Mouse (Mus musculus): Measurements from ENCODE around the gene Idnk.

Gene Idnk

GRCm38 (mm10) chr13:58147760-58148159 lies 9.7 kb upstream of the Idnk start:
- DNase-seq, result no peak

- DNase-seq, result peak; percentile 53
These were observed 9.1 kb upstream of the Idnk start for GRCm38 (mm10) chr13:58148256-58148831.

- no peak for DNase-seq
These were observed 8.4 kb upstream of the Idnk start for GRCm38 (mm10) chr13:58149033-58149558.

GRCm38 (mm10) chr13:58149629-58150028 lies 7.8 kb upstream of the Idnk start:
- DNase-seq, result no peak

- no peak for DNase-seq
These were observed 7.0 kb upstream of the Idnk start for GRCm38 (mm10) chr13:58150442-58150841.

- DNase-seq, result no peak
These were observed 1.4 kb upstream of the Idnk start for GRCm38 (mm10) chr13:58156031-58156430.

GRCm38 (mm10) chr13:58157036-58157435 lies 413 bp upstream of the Idnk start:
- DNase-seq, result no peak

- peak; percentile 87 for DNase-seq
These were observed 857 bp downstream of the Idnk start for GRCm38 (mm10) chr13:58158099-58158912.

GRCm38 (mm10) chr13:58160761-58161160 lies 3.3 kb downstream of the Idnk start:
- no peak for DNase-seq

- no peak for DNase-seq
These were observed 5.9 kb downstream of the Idnk start for GRCm38 (mm10) chr13:58163343-58163742.

GRCm38 (mm10) chr13:58168119-58168518 lies 10.7 kb downstream of the Idnk start:
- no peak for DNase-seq

- no peak for DNase-seq
These were observed 18.7 kb downstream of the Idnk start for GRCm38 (mm10) chr13:58176105-58176504.

- DNase-seq, result peak; percentile 98
These were observed 20.2 kb downstream of the Idnk start for GRCm38 (mm10) chr13:58177511-58178208.

- DNase-seq, result no peak
These were observed 24.4 kb downstream of the Idnk start for GRCm38 (mm10) chr13:58181607-58182551.

- DNase-seq, result no peak
These were observed 26.7 kb downstream of the Idnk start for GRCm38 (mm10) chr13:58184111-58184510.

- DNase-seq, result no peak
These were observed 28.8 kb downstream of the Idnk start for GRCm38 (mm10) chr13:58186281-58186680.

GRCm38 (mm10) chr13:58187751-58188150 lies 30.3 kb downstream of the Idnk start:
- no peak for DNase-seq

- peak; percentile 84 for DNase-seq
These were observed 31.0 kb downstream of the Idnk start for GRCm38 (mm10) chr13:58188412-58188811.

- DNase-seq, result no peak
These were observed 32.0 kb downstream of the Idnk start for GRCm38 (mm10) chr13:58189473-58189872.

- DNase-seq, result no peak
These were observed 34.1 kb downstream of the Idnk start for GRCm38 (mm10) chr13:58191516-58191915.

- no peak for DNase-seq
These were observed 34.7 kb downstream of the Idnk start for GRCm38 (mm10) chr13:58192146-58192545.

GRCm38 (mm10) chr13:58193221-58193620 lies 35.8 kb downstream of the Idnk start:
- DNase-seq, result no peak

All from cerebellum, adult 9-11 months (tissue).